Mouse (Mus musculus) intestine, postnatal 0 days (tissue): ENCODE results near the gene Fgfr2. TPM values are rescaled to one million over a fixed set of nuclear protein-coding genes. Genes with fewer than 3 reads are reported as not detected.
A peak's percentile ranks its signal among the peaks of the same experiment; 100 is the strongest.

ENCODE experiments used
- ATAC-seq: fragments of 200-750 bp; cut with Nextera tagmentation; 2 replicates; pipeline ENCODE4 v1.8.0; 2017; ENCODE audit warnings: mild to moderate bottlenecking, moderate TSS enrichment, moderate library complexity
- H3K27ac ChIP-seq: fragments of 300-500 bp; sonication (generic); 2 replicates; pipeline ENCODE4 v1.5.1; 2014; ENCODE audit warnings: mild to moderate bottlenecking, low read depth, low read length, moderate library complexity
- H3K27me3 ChIP-seq: fragments of 300-500 bp; sonication (generic); replicated peaks from 2 replicates; pipeline ENCODE4 v1.6.1; 2014; ENCODE audit warnings: low read length, mixed read lengths; ENCODE audit not compliant: control insufficient read depth, insufficient read depth
- H3K36me3 ChIP-seq: fragments of 300-500 bp; sonication (generic); 2 replicates; pipeline ENCODE4 v1.6.1; 2014; ENCODE audit warnings: mild to moderate bottlenecking, moderate library complexity; ENCODE audit not compliant: control insufficient read depth, insufficient read depth
- H3K4me1 ChIP-seq: fragments of 300-500 bp; sonication (generic); replicated peaks from 2 replicates; pipeline ENCODE4 v1.6.1; 2014; ENCODE audit warnings: antibody characterized with exemption, low read length, mixed read lengths; ENCODE audit not compliant: control insufficient read depth, insufficient read depth
- H3K4me2 ChIP-seq: fragments of 300-500 bp; sonication (generic); replicated peaks from 2 replicates; pipeline ENCODE4 v1.6.1; 2014; ENCODE audit warnings: low read depth, mild to moderate bottlenecking, moderate library complexity
- H3K4me3 ChIP-seq: fragments of 300-500 bp; sonication (generic); 2 replicates; pipeline ENCODE4 v1.5.1; 2014; ENCODE audit warnings: low read depth, low read length
- H3K9ac ChIP-seq: fragments of 300-500 bp; sonication (generic); 2 replicates; pipeline ENCODE4 v1.6.1; 2014; ENCODE audit warnings: mild to moderate bottlenecking, low read depth, low read length
- H3K9me3 ChIP-seq: fragments of 300-500 bp; sonication (generic); 2 replicates; pipeline ENCODE4 v1.6.1; 2016; ENCODE audit warnings: mixed run types; ENCODE audit not compliant: control insufficient read depth
- CTCF ChIP-seq: sonication (generic); IDR thresholded peaks from 2 replicates; pipeline ENCODE4 v1.5.1; 2016; ENCODE audit warnings: low read depth, mild to moderate bottlenecking, control low read depth, antibody characterized with exemption, moderate library complexity
- WGBS: fragments of 180-500 bp; shearing (Covaris S2); extraction: QIAGEN DNeasy Blood & Tissue Kit; methylation state at CpG from one replicate; pipeline ENCODE4 v1.1.7; 2014; 5-methylcytosine and 5-hydroxymethylcytosine counted together
- polyA plus RNA-seq: library from polyadenylated mRNA; unstranded; fragments of >200 nt; fragmentation: Nextera tagmentation; extraction: Ambion mirVana; gene quantifications from 2 replicates; pipeline ENCODE4 v1.2.1, GENCODE M21; 2015

Fgfr2 gene
- polyA plus RNA-seq, 1 experiment from 2014 or later = 29.5 TPM

GRCm38 (mm10) chr7:130248403-130248802 is 2874.7 kb downstream of the Fgfr2 start:
- 70% methylated on average over 7 of the region's 7 CpGs for WGBS
- ATAC-seq = no peak
- TF ChIP-seq CTCF = no peak
- no peak overlapping the region for H3K9ac ChIP-seq
- H3K4me1 ChIP-seq = peaks cover 11% of the 10 kb centered on the region
- no peaks in the 10 kb centered on the region for H3K9me3 ChIP-seq
- H3K4me2 ChIP-seq = no peak overlapping the region
- no peak overlapping the region for H3K4me3 ChIP-seq
- H3K27ac ChIP-seq = no peak overlapping the region
- H3K36me3 ChIP-seq = no peaks in the 10 kb centered on the region
- H3K27me3 ChIP-seq = no peaks in the 10 kb centered on the region

GRCm38 (mm10) chr7:130247831-130248230 is 2875.3 kb downstream of the Fgfr2 start:
- WGBS = 53% methylated on average over 10 of the region's 10 CpGs
- Histone ChIP-seq H3K4me3 (no peak overlapping the region), H3K27ac (no peak overlapping the region), H3K4me2 (no peak overlapping the region), H3K36me3 (no peaks in the 10 kb centered on the region), H3K4me1 (peaks cover 11% of the 10 kb centered on the region; the same call in 1 of the 2 replicates), H3K27me3 (no peaks in the 10 kb centered on the region), H3K9me3 (no peaks in the 10 kb centered on the region), H3K9ac (no peak overlapping the region)
- ATAC-seq = no peak
- TF ChIP-seq CTCF = no peak

GRCm38 (mm10) chr7:130246483-130246882 is 2876.7 kb downstream of the Fgfr2 start:
- Histone ChIP-seq H3K27ac (0 out of 2 replicates have a peak overlapping the region, but pooled peaks have one; percentile 41), H3K4me2 (peak overlapping the region; percentile 53), H3K9me3 (no peaks in the 10 kb centered on the region), H3K36me3 (no peaks in the 10 kb centered on the region), H3K9ac (no peak overlapping the region), H3K4me1 (peaks cover 11% of the 10 kb centered on the region; the same call in 1 of the 2 replicates), H3K4me3 (peak overlapping the region; percentile 1; the same call in 1 of the 2 replicates), H3K27me3 (no peaks in the 10 kb centered on the region)
- TF ChIP-seq CTCF = no peak
- 18% methylated on average over 7 of the region's 7 CpGs for WGBS
- ATAC-seq = peak; percentile 93

GRCm38 (mm10) chr7:130244545-130244944 is 2878.6 kb downstream of the Fgfr2 start:
- WGBS = 44% methylated on average over 7 of the region's 7 CpGs
- H3K36me3 ChIP-seq = no peaks in the 10 kb centered on the region
- H3K4me2 ChIP-seq = no peak overlapping the region
- peaks cover 11% of the 10 kb centered on the region; the same call in 1 of the 2 replicates for H3K4me1 ChIP-seq
- no peak for ATAC-seq
- no peaks in the 10 kb centered on the region for H3K27me3 ChIP-seq
- no peaks in the 10 kb centered on the region for H3K9me3 ChIP-seq
- TF ChIP-seq CTCF = no peak
- H3K27ac ChIP-seq = no peak overlapping the region
- H3K4me3 ChIP-seq = no peak overlapping the region
- no peak overlapping the region for H3K9ac ChIP-seq

GRCm38 (mm10) chr7:130243811-130244210 is 2879.3 kb downstream of the Fgfr2 start:
- TF ChIP-seq CTCF = no peak
- no peak for ATAC-seq
- no peak overlapping the region for H3K9ac ChIP-seq
- H3K4me3 ChIP-seq = no peak overlapping the region
- H3K4me2 ChIP-seq = no peak overlapping the region
- 66% methylated on average over 4 of the region's 4 CpGs for WGBS
- H3K9me3 ChIP-seq = no peaks in the 10 kb centered on the region
- peaks cover 11% of the 10 kb centered on the region; the same call in 1 of the 2 replicates for H3K4me1 ChIP-seq
- no peak overlapping the region for H3K27ac ChIP-seq
- H3K27me3 ChIP-seq = no peaks in the 10 kb centered on the region
- no peaks in the 10 kb centered on the region for H3K36me3 ChIP-seq

GRCm38 (mm10) chr7:130240191-130240590 is 2883.0 kb downstream of the Fgfr2 start:
- 85% methylated on average over 9 of the region's 9 CpGs for WGBS
- no peaks in the 10 kb centered on the region for H3K27me3 ChIP-seq
- H3K9me3 ChIP-seq = no peaks in the 10 kb centered on the region
- no peak for TF ChIP-seq CTCF
- H3K4me3 ChIP-seq = no peak overlapping the region
- no peak overlapping the region for H3K4me2 ChIP-seq
- H3K27ac ChIP-seq = no peak overlapping the region
- no peak overlapping the region for H3K9ac ChIP-seq
- no peak for ATAC-seq
- H3K4me1 ChIP-seq = 0 out of 2 replicates have a peak, but pooled peaks cover 4% of the 10 kb centered on the region
- H3K36me3 ChIP-seq = no peaks in the 10 kb centered on the region

- no peak overlapping the region for H3K4me2 ChIP-seq
These were observed 2885.9 kb downstream of the Fgfr2 start for GRCm38 (mm10) chr7:130237244-130237643.

More at GRCm38 (mm10) chr7:130237244-130237643, 2885.9 kb downstream of the Fgfr2 start:
- H3K4me1 ChIP-seq = no peaks in the 10 kb centered on the region
- no peak for ATAC-seq
- no peak for TF ChIP-seq CTCF
- H3K27me3 ChIP-seq = no peaks in the 10 kb centered on the region
- no peak overlapping the region for H3K9ac ChIP-seq
- H3K36me3 ChIP-seq = no peaks in the 10 kb centered on the region
- no peak overlapping the region for H3K27ac ChIP-seq
- no peak overlapping the region for H3K4me3 ChIP-seq
- WGBS = 61% methylated on average over 5 of the region's 5 CpGs
- no peaks in the 10 kb centered on the region for H3K9me3 ChIP-seq
